Mouse (Mus musculus) embryo, embryonic 11.5 days (tissue): ENCODE measurements around the gene Gm49322.
"Not testable (repeated sequence)": the region's sequence is repeated elsewhere in the genome, so short reads cannot be mapped to it uniquely, and the experiment has no call there.

ENCODE experiments used
- DNase-seq: peaks from one replicate; pipeline ENCODE4 v3.0.0-alpha.2; 2012; ENCODE audit warnings: low read depth, low spot score

Gene Gm49322

DNA sequence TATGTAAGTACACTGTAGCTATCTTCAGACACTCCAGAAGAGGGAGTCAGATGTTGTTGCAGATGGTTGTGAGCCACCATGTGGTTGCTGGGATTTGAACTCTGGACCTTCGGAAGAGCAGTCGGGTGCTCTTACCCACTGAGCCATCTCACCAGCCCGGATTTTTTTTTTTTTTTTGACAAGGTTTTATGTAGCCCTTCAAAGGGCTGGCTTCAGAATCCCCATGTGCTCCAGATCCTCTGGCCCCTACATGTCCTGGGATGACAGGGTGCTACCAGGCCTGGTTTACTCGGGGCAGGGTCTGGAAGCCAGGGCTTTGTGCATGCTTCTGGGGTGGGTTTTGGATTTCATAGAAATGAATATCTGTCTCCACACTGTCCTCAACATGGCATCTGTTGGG lies at the start of gene Gm49322:
Gm49322 (plus strand) TSS at position 301 of the 400 bp plus-strand sequence.
- not testable (repeated sequence) for DNase-seq

DNA sequence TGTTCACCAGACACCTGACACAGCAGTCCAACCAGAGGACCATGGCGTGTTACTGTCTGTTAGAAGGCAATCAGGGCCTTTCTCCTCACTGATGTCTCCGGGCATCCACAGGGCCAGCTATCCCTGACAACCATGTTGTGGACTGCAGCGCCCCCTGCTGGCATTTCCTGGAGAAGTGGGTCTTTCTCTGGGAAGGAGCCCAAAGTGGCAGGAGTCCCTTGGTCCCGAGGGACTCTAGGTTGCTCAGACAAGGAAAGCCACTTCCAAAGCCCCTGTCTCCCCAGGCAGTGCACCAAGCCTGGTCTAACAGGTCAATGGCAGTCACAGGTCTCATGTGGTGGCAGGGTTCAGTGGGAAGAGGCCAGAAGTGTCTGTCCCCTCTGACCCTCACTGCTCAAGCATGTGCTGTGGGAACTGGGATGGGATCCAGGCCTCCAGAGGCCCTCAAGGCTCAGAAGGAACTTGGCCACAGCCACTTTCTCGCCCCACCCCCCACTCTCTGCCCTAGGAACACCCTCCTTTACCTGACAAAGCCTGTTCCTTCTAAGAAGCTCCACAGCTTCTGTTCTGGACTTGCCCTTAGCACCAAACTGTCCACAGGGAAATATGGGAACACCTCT lies 48.4 kb upstream of the Gm49322 start:
- no peak for DNase-seq

DNA sequence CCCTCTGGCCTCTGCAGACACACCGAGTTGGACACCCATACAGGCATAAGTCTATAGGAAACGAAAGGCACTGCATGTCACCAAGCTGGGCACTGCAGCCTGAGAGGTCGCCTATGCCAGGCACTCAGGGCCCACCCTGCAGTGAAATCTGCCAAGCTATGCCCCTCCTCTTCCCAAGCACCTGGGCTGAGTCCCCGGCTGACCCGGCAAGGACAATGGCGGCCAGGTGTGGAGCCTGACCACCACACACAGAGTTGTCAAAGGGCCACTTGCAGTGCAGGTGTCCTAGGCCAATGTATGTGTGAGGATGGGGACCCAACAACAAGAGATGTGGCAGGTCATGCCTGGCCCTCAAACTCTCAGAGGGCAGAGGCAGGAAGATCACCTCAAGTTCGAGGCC lies 46.4 kb upstream of the Gm49322 start:
- no peak for DNase-seq

DNA sequence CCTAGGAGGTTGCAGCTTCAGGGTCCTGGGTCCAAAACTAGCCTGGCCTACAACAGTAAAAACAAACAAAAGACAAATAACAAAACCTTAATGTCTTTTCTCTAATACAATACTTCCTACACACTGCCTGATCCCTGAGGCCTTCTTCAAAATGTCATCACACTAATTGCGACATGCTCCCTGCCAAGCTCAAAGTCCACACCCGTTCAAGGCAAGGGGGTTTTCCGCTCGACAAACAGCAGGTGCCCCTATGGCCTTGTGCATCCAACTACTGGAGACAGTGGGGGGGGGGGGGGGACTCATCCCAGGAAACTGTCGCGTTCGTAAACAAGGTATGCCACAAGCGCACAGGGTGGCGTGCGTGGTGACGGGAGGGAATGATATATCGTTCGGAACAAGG lies 45.2 kb upstream of the Gm49322 start:
- no peak for DNase-seq

DNA sequence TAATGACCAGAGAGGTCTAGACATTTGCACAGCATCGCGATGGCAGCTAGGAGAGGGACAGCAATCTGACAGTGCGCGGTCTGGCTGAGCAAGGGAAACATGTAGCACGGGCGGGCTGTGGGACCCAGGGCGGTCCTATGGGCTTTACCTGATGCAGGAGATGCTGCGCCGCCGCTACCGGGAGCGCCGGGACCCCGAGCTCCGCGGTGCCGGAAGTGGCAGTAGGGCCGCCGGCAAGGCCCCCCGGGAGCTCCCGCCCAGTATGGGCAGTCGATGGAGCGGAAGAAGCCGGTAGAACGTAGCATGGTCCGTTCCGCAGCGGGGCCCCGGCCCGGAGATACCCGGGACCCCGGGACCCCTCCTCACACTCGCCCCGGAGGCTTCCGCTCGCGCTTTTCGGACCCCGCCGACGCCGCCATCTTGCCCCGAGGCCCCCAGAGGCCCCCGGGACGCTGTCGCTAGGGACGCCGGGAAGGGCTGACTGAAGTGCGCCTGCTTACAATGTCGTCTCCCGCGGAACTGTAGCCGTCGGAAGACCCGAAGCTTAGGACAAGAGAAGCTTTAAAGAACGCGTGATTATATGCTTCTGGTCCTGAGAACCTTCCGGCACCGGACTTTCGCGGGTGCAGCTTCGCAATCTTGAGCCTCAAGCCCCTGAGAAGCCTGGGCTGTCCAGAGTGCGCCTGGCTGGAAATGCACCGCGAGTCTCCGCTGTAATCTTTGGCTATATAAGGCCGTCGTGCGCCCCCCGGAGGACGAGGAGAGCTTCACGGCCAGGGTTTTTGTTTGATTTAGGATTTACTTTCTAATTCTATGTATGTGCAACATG lies 44.5 kb upstream of the Gm49322 start, which contains the start of gene Rexo1:
Rexo1 (minus strand) TSS at position 445 of the 829 bp plus-strand sequence.
- DNase-seq, result peak; percentile 91

DNA sequence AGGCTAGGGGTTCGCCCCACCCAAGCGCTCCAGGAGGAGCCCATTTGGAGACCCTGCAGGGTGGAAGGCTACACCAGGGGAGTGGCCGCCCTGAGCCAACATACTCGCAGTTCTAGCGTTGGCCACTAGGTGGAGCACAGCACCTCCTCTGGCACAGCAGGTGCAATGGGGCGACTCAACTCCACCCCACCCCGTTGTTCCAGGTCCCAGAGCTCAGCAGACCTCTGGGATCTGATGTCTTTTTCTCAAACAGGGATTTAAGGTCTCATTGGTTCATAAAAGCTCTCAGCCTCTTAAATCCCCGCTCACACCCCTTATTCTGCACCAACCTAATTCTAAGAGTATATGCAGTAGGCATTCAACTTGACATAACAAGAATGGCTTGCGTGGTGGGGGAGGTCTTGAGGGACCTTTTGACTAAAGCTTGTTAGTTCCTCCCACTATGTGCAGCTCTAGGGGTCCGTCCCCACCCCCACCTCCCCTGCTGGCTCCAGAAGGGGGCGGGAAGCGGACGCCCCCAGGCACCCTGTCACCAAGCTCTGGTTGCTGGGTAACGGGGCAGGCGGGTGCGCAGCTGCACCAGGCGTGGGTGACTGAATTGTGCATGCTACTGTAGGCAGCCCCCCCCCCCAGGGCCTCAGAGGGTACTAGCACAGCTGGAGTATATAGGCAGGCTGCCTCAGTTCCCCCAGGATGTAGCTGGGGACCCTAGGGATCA lies 39.3 kb upstream of the Gm49322 start:
- peak; percentile 70 for DNase-seq

DNA sequence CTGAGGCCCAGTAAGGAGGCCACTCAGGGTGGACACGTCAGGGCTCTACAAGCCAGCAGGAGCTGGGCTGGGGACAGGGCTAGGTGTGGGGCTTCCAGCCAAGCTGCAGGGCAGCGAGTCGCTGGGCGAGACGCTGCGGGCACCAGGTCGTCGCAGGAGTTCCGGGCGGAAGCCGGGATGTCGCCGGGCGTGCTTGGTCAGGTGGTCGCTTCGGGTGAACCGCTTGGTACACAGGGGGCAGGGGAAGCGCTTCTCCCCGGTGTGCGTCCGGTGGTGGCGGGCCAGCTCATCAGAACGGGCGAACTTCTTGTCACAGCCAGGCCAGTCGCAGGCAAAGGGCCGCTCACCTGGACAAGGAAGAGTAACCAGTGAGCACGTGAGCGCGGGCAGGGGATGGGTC lies 36.9 kb upstream of the Gm49322 start:
- no peak for DNase-seq

DNA sequence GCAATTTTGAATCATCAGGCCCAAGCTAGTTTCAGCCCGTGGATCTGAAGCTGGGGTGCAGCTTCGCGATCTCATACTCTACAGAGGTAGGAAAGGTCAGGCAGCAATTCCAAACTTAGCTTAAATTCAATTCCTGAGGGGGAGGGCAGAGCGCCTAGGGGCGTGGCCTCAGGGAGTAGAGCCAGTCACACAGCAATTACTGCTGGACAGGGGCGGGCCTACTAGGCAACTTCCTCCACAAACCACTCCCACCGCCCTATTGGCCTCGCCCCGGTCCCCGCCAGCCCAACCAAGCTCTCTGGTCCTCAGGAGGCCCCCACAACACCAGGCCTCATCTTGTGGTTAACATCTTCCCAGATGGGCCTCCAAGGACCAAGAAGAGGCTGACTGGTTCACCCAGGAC lies 36.2 kb upstream of the Gm49322 start:
- no peak for DNase-seq

DNA sequence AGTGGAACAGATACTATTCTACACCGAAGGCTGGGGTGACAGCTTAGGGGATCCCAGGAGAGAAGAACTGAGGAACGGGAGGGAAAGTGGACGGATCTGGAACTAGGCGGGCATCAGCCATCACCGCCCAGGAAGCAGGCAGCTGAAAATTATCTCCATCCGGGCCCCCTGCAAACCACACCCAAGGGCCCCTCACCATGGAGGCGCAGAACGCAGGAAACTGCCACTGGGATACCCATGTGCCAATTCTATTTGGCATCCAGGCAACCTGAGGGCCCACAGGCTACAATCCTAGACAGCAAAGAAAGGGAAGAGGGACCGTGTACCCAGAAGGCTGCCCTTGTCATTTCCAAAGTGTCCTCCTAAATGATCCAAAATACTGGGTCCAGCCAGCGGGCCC lies 35.4 kb upstream of the Gm49322 start:
- no peak for DNase-seq

DNA sequence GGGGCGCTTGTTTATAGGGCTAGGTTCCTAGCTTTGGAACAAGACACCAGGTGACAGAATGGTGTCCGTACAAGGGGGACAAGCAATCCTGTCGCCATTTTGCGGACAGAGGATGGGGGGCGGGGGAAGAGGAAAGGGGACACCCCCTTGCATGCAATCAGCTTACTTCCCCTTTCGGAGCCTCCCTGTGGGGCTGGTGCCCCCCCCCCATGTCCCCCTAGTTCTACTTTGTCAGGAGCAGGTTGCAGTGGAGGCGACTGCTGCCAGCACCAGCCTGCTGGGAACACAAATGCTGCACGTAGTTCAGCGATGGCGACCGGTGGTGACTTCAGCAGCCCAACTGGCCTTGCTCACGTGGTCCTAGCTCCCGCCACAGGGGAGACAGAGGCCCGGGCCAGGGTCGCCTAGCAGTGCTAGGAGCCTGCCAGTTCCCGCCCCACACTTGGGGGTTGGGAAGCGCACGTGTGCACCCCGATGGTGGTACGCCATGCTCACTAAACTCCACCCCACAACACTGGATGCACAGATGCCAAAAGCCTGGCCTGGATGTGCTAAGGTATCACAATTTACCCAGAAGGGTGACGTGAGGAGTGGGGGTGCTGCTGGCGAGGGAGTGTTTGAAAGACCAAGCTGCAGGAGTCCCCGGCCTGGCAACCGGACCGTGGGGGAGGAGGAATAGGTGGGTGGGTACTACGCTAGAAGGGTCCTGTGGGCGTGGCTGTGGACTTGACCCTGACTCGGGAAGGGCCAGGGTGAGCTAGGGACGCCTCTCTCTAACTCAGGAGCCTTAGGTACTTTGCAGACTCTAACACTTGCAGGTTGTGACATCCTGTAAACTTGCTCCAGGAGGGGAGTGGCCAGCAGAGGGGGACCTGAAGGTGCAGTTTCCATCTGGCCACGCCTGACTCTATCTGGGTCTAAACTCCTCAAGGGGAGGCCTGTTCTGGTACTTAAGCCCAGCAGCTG lies 34.7 kb upstream of the Gm49322 start:
- DNase-seq, result no peak

DNA sequence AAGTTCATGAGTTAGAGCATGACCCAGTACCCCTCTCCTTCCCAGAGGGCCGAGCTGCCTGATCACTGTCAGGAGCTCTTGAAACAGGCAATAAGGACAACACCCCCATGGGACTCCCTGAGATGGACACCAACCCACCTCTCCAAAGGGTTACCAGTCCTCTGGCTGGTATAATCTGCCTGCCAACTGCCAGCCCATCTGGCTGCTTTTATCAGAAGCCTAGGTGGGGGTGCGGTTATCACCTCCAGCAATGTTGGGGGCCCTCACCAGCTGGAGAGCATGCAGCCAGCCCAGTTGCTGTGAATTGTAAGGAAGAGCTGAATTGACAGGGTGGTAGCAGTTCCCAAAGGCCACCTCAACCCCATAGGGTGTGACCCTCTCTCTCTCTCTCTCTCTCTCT lies 33.3 kb upstream of the Gm49322 start:
- DNase-seq, result no peak

DNA sequence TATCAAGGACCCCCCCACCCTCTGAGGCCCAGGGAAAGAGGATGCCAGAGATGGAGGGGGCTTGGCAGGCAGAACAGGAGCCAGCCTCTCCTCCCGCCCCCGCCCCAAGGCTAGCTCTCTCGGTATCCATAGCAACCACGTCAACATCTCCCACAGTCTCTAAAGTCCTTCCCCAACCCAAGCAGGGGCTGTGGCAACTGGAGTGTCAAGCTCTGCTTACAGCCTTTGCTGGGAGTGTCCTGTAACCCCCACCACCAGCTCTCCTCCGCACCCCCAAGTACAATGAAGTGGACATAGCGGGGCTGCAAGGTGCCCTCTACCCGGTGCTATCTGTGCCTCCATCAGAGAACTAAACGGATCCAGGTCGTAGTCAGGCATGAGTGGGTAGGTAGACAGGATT lies 31.9 kb upstream of the Gm49322 start:
- no peak for DNase-seq

DNA sequence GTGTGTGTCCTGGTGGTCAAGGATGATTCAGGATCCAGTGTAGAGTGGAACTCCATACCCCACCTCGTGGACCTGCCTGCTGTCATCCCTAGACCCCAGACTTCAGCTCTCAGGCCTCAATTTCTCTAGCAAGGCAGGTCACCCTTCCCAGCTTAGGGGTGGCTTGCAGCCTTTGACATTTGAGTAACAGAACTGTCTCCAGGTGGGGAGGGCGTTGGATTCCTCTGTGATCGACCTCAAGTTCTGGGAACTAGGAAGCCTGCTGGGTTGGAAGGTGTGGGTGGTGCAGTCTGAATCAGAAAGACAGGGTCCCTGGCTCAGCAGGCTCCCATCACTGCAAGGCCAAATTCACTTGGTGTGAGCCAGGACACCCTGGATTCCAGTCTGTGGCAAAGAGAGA lies 30.9 kb upstream of the Gm49322 start:
- DNase-seq, result no peak

DNA sequence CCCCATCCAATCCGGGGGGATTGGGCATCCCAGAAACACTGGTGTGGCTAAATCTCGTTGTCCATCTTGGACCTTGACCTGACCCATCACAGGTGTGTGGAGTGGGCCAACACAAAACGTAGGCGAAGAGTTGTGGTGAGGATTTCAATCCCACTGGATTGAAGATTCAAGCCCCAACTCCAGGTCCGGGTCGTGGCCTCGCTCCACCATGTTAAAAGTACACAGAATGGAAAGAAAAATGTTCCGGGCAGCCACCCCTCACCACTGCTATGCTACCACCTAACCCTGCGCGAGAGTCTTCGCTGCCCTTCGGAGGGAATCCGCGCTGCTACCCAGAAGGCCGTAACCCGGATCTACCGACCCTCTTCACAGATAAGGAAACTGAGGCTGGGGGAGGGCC lies 29.9 kb upstream of the Gm49322 start:
- DNase-seq, result no peak

DNA sequence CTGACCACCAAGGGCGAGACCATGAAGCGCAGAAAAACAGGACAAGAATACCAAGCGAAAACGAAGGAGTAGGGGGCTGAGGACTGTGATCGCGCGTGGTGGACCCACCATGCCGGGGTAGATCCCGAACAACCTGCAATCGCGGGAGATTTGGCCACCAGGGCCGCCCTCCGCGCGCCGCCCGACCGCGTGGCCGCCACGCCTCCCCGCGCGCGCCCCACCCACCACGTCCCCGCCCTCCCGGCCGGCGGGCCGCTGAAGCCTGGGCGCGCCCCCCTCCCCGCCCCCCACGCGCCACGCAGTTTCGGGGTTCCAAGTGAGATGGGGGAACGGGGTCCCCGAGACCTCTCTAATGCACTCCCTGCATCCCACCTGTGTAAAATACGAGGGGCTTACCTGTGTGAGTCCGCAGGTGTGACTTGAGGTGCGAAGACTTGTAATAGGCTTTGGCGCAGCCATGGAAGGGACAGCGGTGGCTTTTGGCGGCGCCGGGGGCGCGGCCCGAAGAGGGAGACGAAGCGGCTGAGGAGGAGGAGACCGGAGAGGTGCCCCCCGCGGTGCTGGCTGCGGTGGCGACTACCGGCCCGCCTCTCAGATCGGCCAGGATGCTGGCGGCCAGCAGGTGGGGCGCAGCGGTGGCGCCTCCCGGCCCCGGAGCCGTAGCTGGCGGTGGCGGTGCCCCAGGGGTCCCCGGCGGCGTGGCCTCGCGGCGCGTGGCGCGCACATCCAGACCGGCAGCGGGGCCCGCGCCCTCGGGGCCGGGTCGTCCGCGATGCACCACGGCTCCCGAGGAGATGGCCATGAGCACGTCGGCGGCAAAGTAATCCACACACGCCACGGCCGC lies 29.2 kb upstream of the Gm49322 start:
- DNase-seq, result no peak

DNA sequence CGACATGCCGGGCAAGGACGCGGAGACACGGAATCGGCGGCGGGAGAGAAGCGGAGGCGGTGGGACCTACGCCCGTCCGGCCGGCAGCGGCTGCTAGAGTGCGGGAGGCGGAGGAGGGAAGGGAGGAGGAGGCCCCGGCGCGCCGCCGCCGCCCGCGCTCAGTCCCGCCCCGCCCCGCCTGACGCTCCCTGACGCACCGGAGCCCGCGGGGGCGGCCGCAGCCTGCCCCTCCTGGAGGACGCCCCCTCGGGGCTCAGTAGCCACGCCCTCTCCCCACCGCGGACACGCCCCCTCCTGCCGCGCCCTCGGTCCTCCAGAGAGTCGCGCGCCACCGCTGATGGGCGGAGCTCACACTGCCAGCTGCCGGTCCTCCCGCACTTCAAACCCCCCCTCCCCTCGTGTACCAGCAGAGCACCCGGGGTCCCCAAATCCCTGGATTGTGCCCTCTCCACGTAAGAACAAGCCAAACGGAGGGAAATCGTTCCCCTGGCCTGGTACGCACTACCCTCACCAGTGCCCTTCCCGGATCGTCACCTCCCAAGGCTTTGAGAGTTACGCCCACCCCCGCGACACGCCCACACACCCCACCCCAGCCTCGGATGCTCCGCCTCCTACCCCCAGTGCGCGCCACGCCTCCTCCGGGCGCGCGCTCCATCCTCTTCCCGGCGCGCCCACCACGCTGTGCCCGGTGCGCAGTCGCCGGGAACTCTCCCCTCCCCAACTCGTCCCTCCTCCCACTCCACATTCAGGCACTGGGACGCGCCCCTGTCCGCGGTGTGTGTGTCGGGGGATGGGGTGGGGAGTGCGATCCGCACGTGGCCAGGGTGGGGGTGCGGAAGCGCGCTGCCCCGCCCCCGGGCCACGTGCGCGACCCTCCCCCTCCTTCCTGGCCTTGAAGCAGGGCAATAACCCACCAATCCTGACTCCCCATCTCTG lies 28.4 kb upstream of the Gm49322 start, which contains the start of gene Klf16:
Klf16 (minus strand) TSS at position 127 of the 936 bp plus-strand sequence.
- peak; percentile 91 for DNase-seq

DNA sequence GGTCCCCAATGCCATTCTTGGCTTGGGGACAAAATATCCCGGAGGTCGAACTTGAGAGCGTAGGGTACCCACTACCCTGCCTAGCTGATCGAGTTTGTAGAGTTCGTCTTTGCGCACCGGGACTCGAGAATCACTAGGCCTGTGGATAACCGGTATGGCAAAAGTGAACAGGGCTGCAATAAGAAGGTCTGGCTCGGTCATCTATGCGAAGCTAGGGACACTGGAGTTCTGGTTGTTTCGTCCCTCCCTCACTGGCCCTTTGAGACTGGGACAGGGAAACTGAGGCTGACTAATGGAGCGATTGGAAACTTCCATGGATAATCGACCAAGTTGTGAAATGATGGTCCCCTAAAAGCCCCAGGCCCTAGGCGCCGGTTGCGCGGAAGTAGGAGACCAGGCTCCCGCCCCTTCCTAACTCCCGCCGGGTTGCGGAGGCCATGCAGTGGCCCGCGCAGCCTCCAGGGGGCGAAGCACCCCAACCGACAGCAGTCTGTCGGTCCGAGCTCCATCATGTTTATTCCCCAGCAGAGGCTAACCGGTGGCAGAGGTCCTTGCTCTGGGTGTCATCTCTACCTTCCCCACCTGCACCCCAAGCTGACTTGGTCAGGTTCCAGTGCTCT lies 27.6 kb upstream of the Gm49322 start:
- DNase-seq, result peak; percentile 69

DNA sequence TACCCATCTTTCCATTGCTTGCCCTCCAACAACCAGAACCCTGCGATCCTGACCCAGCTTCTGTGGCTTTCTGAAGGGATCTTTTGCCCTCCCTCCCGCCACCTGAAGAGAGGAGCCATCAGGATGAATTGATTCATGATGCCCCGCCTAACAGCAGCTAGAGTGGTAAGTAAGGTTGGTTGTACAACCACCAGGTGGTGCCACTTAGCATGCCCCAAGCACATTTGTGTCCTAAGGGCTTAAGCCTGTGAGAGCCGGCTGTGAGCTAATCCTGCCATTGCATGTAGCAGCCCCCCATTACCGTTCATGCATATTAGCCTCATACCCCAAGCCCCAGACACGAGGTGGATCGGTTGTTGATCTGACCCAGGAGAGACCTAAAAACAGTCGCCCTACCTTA lies 26.9 kb upstream of the Gm49322 start:
- DNase-seq, result no peak

DNA sequence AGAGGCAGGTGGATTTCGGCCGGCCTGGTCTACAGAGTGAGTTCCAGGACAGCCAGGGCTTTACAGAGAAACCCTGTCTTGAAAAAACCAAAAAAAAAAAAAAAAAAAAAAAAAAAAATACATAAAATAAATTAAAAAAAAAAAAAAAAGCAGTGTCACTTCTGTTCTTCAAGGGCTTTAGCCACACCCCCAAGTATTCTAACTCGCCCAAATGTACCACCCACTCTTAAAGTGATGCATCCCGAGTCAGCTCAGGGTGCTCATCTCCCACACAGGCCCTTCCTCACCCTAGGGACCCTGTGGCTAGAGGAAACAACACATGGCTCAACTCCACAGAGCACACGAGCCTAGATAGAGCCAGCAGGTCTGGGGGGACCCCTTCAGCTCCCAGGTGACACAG lies 22.8 kb upstream of the Gm49322 start:
- no peak for DNase-seq
